Mouse (Mus musculus) liver, embryonic 14.5 days (tissue): ENCODE measurements around the gene Gm5751.

Source experiments
- CTCF ChIP-seq: IDR thresholded peaks from 2 replicates; pipeline ENCODE4 v1.5.1; 2016; ENCODE audit warnings: antibody characterized with exemption, low read depth, control low read depth
- EP300 ChIP-seq: IDR thresholded peaks from 2 replicates; pipeline ENCODE4 v1.6.1; 2016; ENCODE audit warnings: antibody characterized with exemption, low read depth

DNA sequence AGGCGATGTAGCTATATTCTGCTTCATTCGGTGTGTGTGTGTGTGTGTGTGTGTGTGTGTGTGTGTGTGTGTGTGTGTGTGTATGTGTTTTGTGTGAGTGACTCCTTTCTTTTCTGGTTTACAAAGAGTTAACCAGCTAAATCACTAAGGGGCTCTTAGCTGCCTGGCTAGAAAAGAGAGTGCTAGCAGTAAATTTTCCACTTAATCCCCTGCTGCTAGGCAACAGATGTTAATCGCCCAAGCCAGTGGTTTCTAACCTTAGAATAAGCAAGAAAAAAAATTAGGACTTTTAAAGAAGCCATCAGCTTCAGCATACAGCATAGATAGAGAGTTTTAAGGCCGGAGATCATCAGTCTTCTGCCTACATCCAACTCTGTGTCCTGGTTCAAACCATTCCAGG lies 53.3 kb downstream of the Gm5751 start:
- TF ChIP-seq EP300 (no peak), CTCF (no peak)
